Comparison of ENCODE assay signal across 12 mouse cellular contexts in genomic region chr12:87043221-87043620, GRCm38 (mm10). TPM values are rescaled to one million over a fixed set of nuclear protein-coding genes. Genes with fewer than 3 reads are reported as not detected.
DNase-seq lines count a peak whose midpoint lies in the region; ATAC-seq and TF ChIP-seq lines count a peak whose summit lies in the region.
"Had no signal": no experiment of that assay in that cellular context is flagged by ENCODE, and none has a peak within 500 bp of the region (broad histone marks: within the 10 kb centered on the region; RNA-seq: fewer than 3 reads in every experiment).

No protein-coding gene starts in this region.

- intact Hi-C loops in left cerebral cortex, postnatal 36 days (cut with DNase I), result no loop called here

- ATAC-seq in hindbrain, embryonic 16.5 days, result peak; percentile 35; the same call in 1 of the 2 replicates
- no peak for ATAC-seq in intestine, embryonic 15.5 days
- ATAC-seq: intestine, postnatal 0 days had no signal

- peaks cover 18% of the 10 kb centered on the region for H3K4me1 ChIP-seq in hindbrain, embryonic 16.5 days (ENCODE audit: control insufficient read depth, insufficient read depth, low read depth, low read length)
- no peaks in the 10 kb centered on the region for H3K4me1 ChIP-seq in intestine, embryonic 15.5 days (replicated peaks)
- H3K4me1 ChIP-seq: heart, embryonic 10.5 days had no signal

- no peaks in the 10 kb centered on the region for H3K9me3 ChIP-seq in hindbrain, embryonic 16.5 days (ENCODE audit: control insufficient read depth, low read length)
- no peaks in the 10 kb centered on the region for H3K9me3 ChIP-seq in intestine, embryonic 15.5 days
- H3K9me3 ChIP-seq: heart, embryonic 10.5 days had no signal

- peak overlapping the region; percentile 10; the same call in 1 of the 2 replicates for H3K27ac ChIP-seq in hindbrain, embryonic 16.5 days (ENCODE audit: low read depth, low read length)
- H3K27ac ChIP-seq in intestine, embryonic 15.5 days, result no peak overlapping the region
- H3K27ac ChIP-seq: heart, embryonic 10.5 days had no signal

- H3K36me3 ChIP-seq in hindbrain, embryonic 16.5 days (ENCODE audit: control insufficient read depth, insufficient read depth, low read length), result no peaks in the 10 kb centered on the region
- H3K36me3 ChIP-seq in intestine, embryonic 15.5 days, result no peaks in the 10 kb centered on the region
- H3K36me3 ChIP-seq: heart, embryonic 10.5 days had no signal

- H3K4me3 ChIP-seq in hindbrain, embryonic 16.5 days (ENCODE audit: low read length), result no peak overlapping the region
- H3K4me3 ChIP-seq in intestine, embryonic 15.5 days (replicated peaks), result no peak overlapping the region
- H3K4me3 ChIP-seq: heart, embryonic 10.5 days had no signal

- H3K9ac ChIP-seq in hindbrain, embryonic 16.5 days (ENCODE audit: low read depth, low read length), result no peak overlapping the region
- H3K9ac ChIP-seq in intestine, embryonic 15.5 days, result no peak overlapping the region

- 47% methylated on average over 7 of the region's 7 CpGs for whole genome bisulfite sequencing in hindbrain, embryonic 16.5 days
- WGBS in intestine, embryonic 15.5 days, result 80% methylated on average over 7 of the region's 7 CpGs

- no peak for TF ChIP-seq CTCF in brain, embryonic 14.5 days (IDR thresholded peaks at IDR 0.05; ENCODE audit: borderline replicate concordance, extremely low read depth, insufficient read depth, insufficient read length)

- DNase-seq in brain, embryonic 14.5 days (ENCODE audit: low read depth), result peak; percentile 77
- peak; percentile 92 for DNase-seq in cerebellum, adult 11-12 months
- peak; percentile 58 to 62 for DNase-seq in left cerebral cortex, postnatal 36 days (ENCODE audit: low spot score in 2 of 2)
- DNase-seq in spleen, adult 18-20 months, result no peak
- no peak for DNase-seq in MN1 (ENCODE audit: low spot score)
- no peak for DNase-seq in lung, postnatal 10 days
- DNase-seq: lung, postnatal 4 days had no signal

- no peak for TF ChIP-seq POLR2A in brain, embryonic 14.5 days (IDR thresholded peaks at IDR 0.05; ENCODE audit: borderline replicate concordance, extremely low read depth, insufficient read depth, insufficient read length, poor library complexity, severe bottlenecking)

- no peak overlapping the region for H3K4me2 ChIP-seq in hindbrain, embryonic 16.5 days (ENCODE audit: low read length)
- no peak overlapping the region for H3K4me2 ChIP-seq in intestine, embryonic 15.5 days (replicated peaks)

- no peaks in the 10 kb centered on the region for H3K27me3 ChIP-seq in hindbrain, embryonic 16.5 days (replicated peaks; ENCODE audit: control insufficient read depth, insufficient read depth, low read length)
- no peaks in the 10 kb centered on the region for H3K27me3 ChIP-seq in intestine, embryonic 15.5 days (replicated peaks)

RNA-seq across cellular contexts. Expression of gene Tmem63c, which starts 22.1 kb away (rescaled TPM):
- 18.1 and 19.6 TPM in 2 replicates for polyA plus RNA-seq in brain, embryonic 14.5 days (2012; rRNA removed)
- 11.0 and 11.9 TPM in 2 replicates for polyA plus RNA-seq in hindbrain, embryonic 16.5 days (2015; fragmentation: Nextera tagmentation; extraction: Ambion mirVana)
- 10 to 100 TPM; 37.7 to 40.2 TPM for total RNA-seq in left cerebral cortex, postnatal 36 days (2021)
- 0.44 and 0.63 TPM in 2 replicates for polyA plus RNA-seq in intestine, embryonic 15.5 days (2015; fragmentation: Nextera tagmentation; extraction: Ambion mirVana)

RNA-seq across cellular contexts. Expression of gene Zdhhc22, which starts 53.0 kb away (rescaled TPM):
- polyA plus RNA-seq in brain, embryonic 14.5 days (2012; rRNA removed), result 10.0 and 15.5 TPM in 2 replicates
- polyA plus RNA-seq in hindbrain, embryonic 16.5 days (2015; fragmentation: Nextera tagmentation; extraction: Ambion mirVana), result 23.2 and 26.9 TPM in 2 replicates
- 10 to 100 TPM; 51.6 to 58.0 TPM for total RNA-seq in left cerebral cortex, postnatal 36 days (2021)
- polyA plus RNA-seq in intestine, embryonic 15.5 days (2015; fragmentation: Nextera tagmentation; extraction: Ambion mirVana), result 0.06 and 0.34 TPM in 2 replicates
- total RNA-seq: MEL had no signal
- polyA plus RNA-seq: heart, embryonic 10.5 days had no signal

RNA-seq across cellular contexts. Expression of gene Ngb, which starts 59.1 kb away (rescaled TPM):
- polyA plus RNA-seq in brain, embryonic 14.5 days (2012; rRNA removed), result 1.9 and 2.5 TPM in 2 replicates
- 6.5 and 7.3 TPM in 2 replicates for polyA plus RNA-seq in hindbrain, embryonic 16.5 days (2015; fragmentation: Nextera tagmentation; extraction: Ambion mirVana)
- total RNA-seq in left cerebral cortex, postnatal 36 days (2021), result 1 to 10 TPM; 6.6 to 7.7 TPM
- polyA plus RNA-seq in intestine, embryonic 15.5 days (2015; fragmentation: Nextera tagmentation; extraction: Ambion mirVana), result 1.1 and 1.2 TPM in 2 replicates
- total RNA-seq: MEL had no signal

Comparison
In these comparisons a context has a peak if more than half of its experiments do, and no peak if none do; other contexts are left out.
1. DNase-seq: peak in brain, embryonic 14.5 days (single experiment), cerebellum, adult 11-12 months (single experiment) and left cerebral cortex, postnatal 36 days (2 of 2); none in spleen, adult 18-20 months (0 of 2), MN1 (single experiment) and lung, postnatal 10 days (single experiment).